Mouse (Mus musculus) stomach, embryonic 16.5 days (tissue): ENCODE data around the gene Pbx1. TPM values are rescaled to one million over a fixed set of nuclear protein-coding genes. Genes with fewer than 3 reads are reported as not detected.

ENCODE experiments used
- ATAC-seq: fragments of 200-750 bp; cut with Nextera tagmentation; 2 replicates; pipeline ENCODE4 v1.8.0; 2017; ENCODE audit warnings: moderate number of reproducible peaks, moderate TSS enrichment; ENCODE audit not compliant: insufficient read depth, low FRiP score
- H3K27ac ChIP-seq: fragments of 300-500 bp; sonication (generic); 2 replicates; pipeline ENCODE4 v1.5.1; 2014; ENCODE audit warnings: low read length
- H3K27me3 ChIP-seq: fragments of 300-500 bp; sonication (generic); 2 replicates; pipeline ENCODE4 v1.6.1; 2014; ENCODE audit warnings: low read length, control low read depth, mixed read lengths; ENCODE audit not compliant: control insufficient read depth, insufficient read depth
- H3K36me3 ChIP-seq: fragments of 300-500 bp; sonication (generic); 2 replicates; pipeline ENCODE4 v1.6.1; 2014; ENCODE audit warnings: low read length; ENCODE audit not compliant: control insufficient read depth, insufficient read depth
- H3K4me1 ChIP-seq: fragments of 300-500 bp; sonication (generic); 2 replicates; pipeline ENCODE4 v1.6.1; 2014; ENCODE audit warnings: low read length, control low read depth, mixed read lengths; ENCODE audit not compliant: control insufficient read depth, insufficient read depth
- H3K4me2 ChIP-seq: fragments of 300-500 bp; sonication (generic); 2 replicates; pipeline ENCODE4 v1.6.1; 2014; ENCODE audit warnings: low read depth, low read length, mixed read lengths
- H3K4me3 ChIP-seq: fragments of 300-500 bp; sonication (generic); replicated peaks from 2 replicates; pipeline ENCODE4 v1.5.1; 2014; ENCODE audit warnings: mild to moderate bottlenecking, low read length
- H3K9ac ChIP-seq: fragments of 300-500 bp; sonication (generic); 2 replicates; pipeline ENCODE4 v1.6.1; 2014; ENCODE audit warnings: low read length
- H3K9me3 ChIP-seq: fragments of 300-500 bp; sonication (generic); replicated peaks from 2 replicates; pipeline ENCODE4 v1.6.1; 2016; ENCODE audit warnings: low read length, control low read depth; ENCODE audit not compliant: control insufficient read depth
- WGBS: fragments of 180-500 bp; shearing (Covaris S2); extraction: QIAGEN DNeasy Blood & Tissue Kit; methylation state at CpG from one replicate; pipeline ENCODE4 v1.1.7; 2014; 5-methylcytosine and 5-hydroxymethylcytosine counted together
- polyA plus RNA-seq: library from polyadenylated mRNA; unstranded; fragments of >200 nt; fragmentation: Nextera tagmentation; extraction: Ambion mirVana; gene quantifications from 2 replicates; pipeline ENCODE4 v1.2.1, GENCODE M21; 2015

The Pbx1 gene
- polyA plus RNA-seq, 1 experiment from 2014 or later = 35.6 TPM

GRCm38 (mm10) chr1:168327405-168328235 lies 104.5 kb downstream of the Pbx1 start:
- Histone ChIP-seq H3K36me3 (no peaks in the 10 kb centered on the region), H3K27me3 (no peaks in the 10 kb centered on the region), H3K9me3 (no peaks in the 10 kb centered on the region), H3K9ac (no peak overlapping the region), H3K4me2 (no peak overlapping the region), H3K4me1 (peaks cover 18% of the 10 kb centered on the region), H3K27ac (no peak overlapping the region), H3K4me3 (no peak overlapping the region)
- no peak for ATAC-seq
- 82% methylated on average over 18 of the region's 18 CpGs for WGBS

GRCm38 (mm10) chr1:168325786-168326185 lies 106.3 kb downstream of the Pbx1 start:
- WGBS = 68% methylated on average over 4 of the region's 4 CpGs
- Histone ChIP-seq H3K4me2 (no peak overlapping the region), H3K27ac (no peak overlapping the region)

GRCm38 (mm10) chr1:168324306-168325085 lies 107.6 kb downstream of the Pbx1 start:
- Histone ChIP-seq H3K9ac (no peak overlapping the region), H3K9me3 (no peaks in the 10 kb centered on the region), H3K27me3 (no peaks in the 10 kb centered on the region), H3K36me3 (no peaks in the 10 kb centered on the region), H3K4me2 (no peak overlapping the region), H3K4me1 (peaks cover 18% of the 10 kb centered on the region), H3K4me3 (no peak overlapping the region), H3K27ac (no peak overlapping the region)
- ATAC-seq = no peak
- WGBS = 43% methylated on average over 7 of the region's 7 CpGs

More at GRCm38 (mm10) chr1:168325786-168326185, 106.3 kb downstream of the Pbx1 start:
- Histone ChIP-seq H3K36me3 (no peaks in the 10 kb centered on the region), H3K27me3 (no peaks in the 10 kb centered on the region), H3K9ac (no peak overlapping the region), H3K9me3 (no peaks in the 10 kb centered on the region), H3K4me3 (no peak overlapping the region), H3K4me1 (peaks cover 18% of the 10 kb centered on the region)
- no peak for ATAC-seq

- Histone ChIP-seq H3K4me1 (peaks cover 19% of the 10 kb centered on the region), H3K27ac (no peak overlapping the region), H3K9ac (no peak overlapping the region), H3K36me3 (no peaks in the 10 kb centered on the region), H3K4me3 (no peak overlapping the region), H3K4me2 (no peak overlapping the region), H3K27me3 (no peaks in the 10 kb centered on the region), H3K9me3 (no peaks in the 10 kb centered on the region)
- ATAC-seq = no peak
- 61% methylated on average over 12 of the region's 12 CpGs for WGBS
Observed at GRCm38 (mm10) chr1:168323436-168324108, 108.5 kb downstream of the Pbx1 start.

- no peak overlapping the region for H3K9ac ChIP-seq
- peaks cover 19% of the 10 kb centered on the region for H3K4me1 ChIP-seq
- H3K4me3 ChIP-seq = no peak overlapping the region
- no peak for ATAC-seq
- WGBS = 97% methylated on average over 1 of the region's 1 CpGs
- no peaks in the 10 kb centered on the region for H3K36me3 ChIP-seq
- H3K9me3 ChIP-seq = no peaks in the 10 kb centered on the region
- H3K27ac ChIP-seq = no peak overlapping the region
- H3K4me2 ChIP-seq = no peak overlapping the region
- H3K27me3 ChIP-seq = no peaks in the 10 kb centered on the region
Observed at GRCm38 (mm10) chr1:168322892-168323291, 109.2 kb downstream of the Pbx1 start.

- 53% methylated on average over 5 of the region's 5 CpGs for WGBS
- Histone ChIP-seq H3K9ac (no peak overlapping the region), H3K4me3 (no peak overlapping the region), H3K27me3 (no peaks in the 10 kb centered on the region), H3K4me1 (peaks cover 17% of the 10 kb centered on the region), H3K9me3 (no peaks in the 10 kb centered on the region), H3K4me2 (no peak overlapping the region), H3K27ac (no peak overlapping the region), H3K36me3 (0 out of 2 replicates have a peak, but pooled peaks cover 4% of the 10 kb centered on the region)
- no peak for ATAC-seq
Observed at GRCm38 (mm10) chr1:168319695-168320094, 112.4 kb downstream of the Pbx1 start.

GRCm38 (mm10) chr1:168318899-168319469 lies 113.1 kb downstream of the Pbx1 start:
- ATAC-seq = no peak
- H3K27me3 ChIP-seq = no peaks in the 10 kb centered on the region
- H3K36me3 ChIP-seq = 0 out of 2 replicates have a peak, but pooled peaks cover 4% of the 10 kb centered on the region
- H3K4me2 ChIP-seq = no peak overlapping the region
- WGBS = 42% methylated on average over 13 of the region's 13 CpGs
- H3K4me3 ChIP-seq = no peak overlapping the region
- no peak overlapping the region for H3K9ac ChIP-seq
- H3K9me3 ChIP-seq = no peaks in the 10 kb centered on the region
- H3K27ac ChIP-seq = no peak overlapping the region
- peaks cover 12% of the 10 kb centered on the region for H3K4me1 ChIP-seq

GRCm38 (mm10) chr1:168313772-168314171 lies 118.3 kb downstream of the Pbx1 start:
- no peak for ATAC-seq
- 0 out of 2 replicates have a peak, but pooled peaks cover 4% of the 10 kb centered on the region for H3K36me3 ChIP-seq
- no peak overlapping the region for H3K4me2 ChIP-seq
- no peaks in the 10 kb centered on the region for H3K27me3 ChIP-seq
- H3K4me1 ChIP-seq = peaks cover 13% of the 10 kb centered on the region
- no peak overlapping the region for H3K27ac ChIP-seq
- no peaks in the 10 kb centered on the region for H3K9me3 ChIP-seq
- H3K9ac ChIP-seq = no peak overlapping the region
- no peak overlapping the region for H3K4me3 ChIP-seq
